Mouse (Mus musculus): ENCODE measurements at regions not wholly inside any gene's neighbourhood (a gene's known extent, or its start where the extent isn't known, plus 50 kb on each side); places are given as distances from the start of the nearest gene placed in this dataset.

- TF ChIP-seq CTCF (IDR thresholded peaks at IDR 0.05; ENCODE audit: low read depth) (no peak), EP300 (optimal IDR thresholded peaks at IDR 0.05) (no peak)
These were observed 278.8 kb downstream of the Usp25 start for GRCm38 (mm10) chr16:77292317-77292771.
